Mouse (Mus musculus): Measurements from ENCODE around the gene Zcchc17.

DNA sequence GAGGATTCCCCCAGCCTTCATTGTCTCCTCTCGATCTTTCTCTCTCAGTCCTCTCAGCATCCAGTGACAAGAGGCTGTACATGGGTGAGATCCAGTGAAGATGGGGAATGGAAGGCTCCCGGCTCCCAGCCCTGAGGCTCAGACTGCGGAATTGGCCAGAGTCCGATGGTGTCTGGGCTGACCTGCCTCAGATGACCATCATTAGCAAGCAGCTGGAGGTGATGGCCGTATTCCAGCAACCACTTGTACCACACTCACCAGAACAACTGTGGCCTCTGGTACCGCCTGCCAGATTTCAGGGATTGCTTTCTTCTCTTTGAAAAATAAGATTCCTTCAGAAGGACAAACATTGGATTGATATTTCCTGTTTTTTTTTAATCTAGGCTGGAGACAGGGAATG is 29.8 kb upstream of the Zcchc17 start:
- TF ChIP-seq POLR2A (IDR thresholded peaks at IDR 0.05; ENCODE audit: extremely low read depth, insufficient read depth, low read length), result no peak
- TF ChIP-seq CTCF (IDR thresholded peaks at IDR 0.05; ENCODE audit: extremely low read depth, insufficient read depth, low read length), result no peak

Measured in cortical plate, adult 2 months (tissue).